Mouse (Mus musculus): ENCODE results near the gene St6galnac3.

- TF ChIP-seq CTCF (IDR thresholded peaks at IDR 0.05; ENCODE audit: insufficient read depth, low read length) (no peak), POLR2A (IDR thresholded peaks at IDR 0.05; ENCODE audit: borderline replicate concordance, extremely low read depth, low read depth, low read length) (no peak)
Measured at GRCm38 (mm10) chr3:153356071-153356470, 368.9 kb downstream of the St6galnac3 start.

Data from lung, adult 2 months (tissue).